Mouse (Mus musculus): ENCODE measurements at regions not wholly inside any gene's neighbourhood (a gene's known extent, or its start where the extent isn't known, plus 50 kb on each side); places are given as distances from the start of the nearest gene placed in this dataset.

GRCm38 (mm10) chr15:68754834-68755233 lies 2254.1 kb upstream of the Lrrc6 start:
- Histone ChIP-seq H3K4me2 (ENCODE audit: insufficient read depth, low read depth, poor library complexity, severe bottlenecking) (no peak overlapping the region), H3K79me2 (replicated peaks; ENCODE audit: control insufficient read depth, extremely low read depth, insufficient read depth, poor library complexity, severe bottlenecking) (no peaks in the 10 kb centered on the region), H3K4me1 (ENCODE audit: control insufficient read depth in 1 of 2, insufficient read depth in 2 of 2) (no peaks in the 10 kb centered on the region), H3K36me3 (replicated peaks in 1 of 2; ENCODE audit: control insufficient read depth in 1 of 2, insufficient read depth in 1 of 2, low read length in 1 of 2) (no peaks in the 10 kb centered on the region), H3K9ac (ENCODE audit: insufficient read depth, low read depth) (no peak overlapping the region), H3K9me3 (replicated peaks; ENCODE audit: low read length) (peaks cover 65% of the 10 kb centered on the region), H3K4me3 (replicated peaks in 1 of 3; ENCODE audit: low read depth in 2 of 3, low read length in 2 of 3, poor library complexity in 1 of 3) (no peak overlapping the region), H3K27me3 (replicated peaks) (no peaks in the 10 kb centered on the region), H3K27ac (ENCODE audit: insufficient read depth, low read depth) (no peak overlapping the region)
- DNase-seq (ENCODE audit: extremely low read depth): no peak
- no peak for TF ChIP-seq JUN (IDR thresholded peaks at IDR 0.05; ENCODE audit: insufficient read depth, low read depth, low read length)
- TF ChIP-seq UBTF (IDR thresholded peaks at IDR 0.05; ENCODE audit: low read depth, low read length): no peak
- no peak for TF ChIP-seq ZNF384 (IDR thresholded peaks at IDR 0.05; ENCODE audit: low read depth, low read length)
- TF ChIP-seq TBP (conservative IDR thresholded peaks at IDR 0.05; ENCODE audit: low read depth, low read length): no peak
- TF ChIP-seq BHLHE40 (IDR thresholded peaks at IDR 0.05; ENCODE audit: low read depth, low read length): no peak
- TF ChIP-seq POLR2AphosphoS2 (IDR thresholded peaks at IDR 0.05; ENCODE audit: low read depth, low read length): no peak
- TF ChIP-seq EP300 (IDR thresholded peaks at IDR 0.05; ENCODE audit: low read length): no peak
- TF ChIP-seq MAZ (IDR thresholded peaks at IDR 0.05; ENCODE audit: low read depth, low read length): no peak
- in situ Hi-C loops (cut with MboI; ENCODE audit: low pct_ligation_motif_present, low pct_unique_long_range_greater_than_20kb, low sequenced_read_pairs) (no loop called here), dilution Hi-C loops (cut with MboI; ENCODE audit: extremely low pct_ligation_motif_present, extremely low pct_unique_long_range_greater_than_20kb, low sequenced_read_pairs) (no loop called here)

GRCm38 (mm10) chr15:68739344-68739743 lies 2238.6 kb upstream of the Lrrc6 start:
- no peaks in the 10 kb centered on the region for H3K27me3 ChIP-seq (replicated peaks)
- no peak overlapping the region for H3K4me2 ChIP-seq (ENCODE audit: insufficient read depth, low read depth, poor library complexity, severe bottlenecking)
- no peak for TF ChIP-seq ZMIZ1 (IDR thresholded peaks at IDR 0.05; ENCODE audit: low read depth, low read length)
- no peak for TF ChIP-seq MEF2A (IDR thresholded peaks at IDR 0.05; ENCODE audit: borderline replicate concordance, low read depth, low read length)
- TF ChIP-seq SMC3 (IDR thresholded peaks at IDR 0.05; ENCODE audit: low read depth, low read length): no peak
- no peak for TF ChIP-seq MYC (IDR thresholded peaks at IDR 0.05; ENCODE audit: low read depth, low read length)
- TF ChIP-seq POLR2AphosphoS2 (IDR thresholded peaks at IDR 0.05; ENCODE audit: low read depth, low read length): no peak
- TF ChIP-seq MAZ (IDR thresholded peaks at IDR 0.05; ENCODE audit: low read depth, low read length): no peak
- no peak for TF ChIP-seq JUN (IDR thresholded peaks at IDR 0.05; ENCODE audit: insufficient read depth, low read depth, low read length)
- TF ChIP-seq CHD2 (IDR thresholded peaks at IDR 0.05; ENCODE audit: low read length): no peak
- no peak for TF ChIP-seq ETS1 (conservative IDR thresholded peaks at IDR 0.05; ENCODE audit: low read depth, low read length)
- TF ChIP-seq PAX5 (IDR thresholded peaks at IDR 0.05; ENCODE audit: low read length): no peak
- TF ChIP-seq CTCF (conservative IDR thresholded peaks at IDR 0.05 in 1 of 2, IDR thresholded peaks at IDR 0.05 in 1 of 2; ENCODE audit: low read depth in 2 of 2, low read length in 2 of 2): no peak
- no peak for TF ChIP-seq NELFE (IDR thresholded peaks at IDR 0.05; ENCODE audit: low read depth, low read length)
- no peak for TF ChIP-seq USF2 (conservative IDR thresholded peaks at IDR 0.05; ENCODE audit: low read depth, low read length)
- dilution Hi-C loops (cut with MboI; ENCODE audit: extremely low pct_ligation_motif_present, extremely low pct_unique_long_range_greater_than_20kb, low sequenced_read_pairs) (no loop called here), in situ Hi-C loops (cut with MboI; ENCODE audit: low pct_ligation_motif_present, low pct_unique_long_range_greater_than_20kb, low sequenced_read_pairs) (no loop called here)
- H3K9ac ChIP-seq (ENCODE audit: insufficient read depth, low read depth): no peak overlapping the region
- no peak overlapping the region for H3K4me3 ChIP-seq (replicated peaks in 1 of 3; ENCODE audit: low read depth in 2 of 3, low read length in 2 of 3, poor library complexity in 1 of 3)
- no peaks in the 10 kb centered on the region for H3K4me1 ChIP-seq (ENCODE audit: control insufficient read depth in 1 of 2, insufficient read depth in 2 of 2)
- H3K79me2 ChIP-seq (replicated peaks; ENCODE audit: control insufficient read depth, extremely low read depth, insufficient read depth, poor library complexity, severe bottlenecking): no peaks in the 10 kb centered on the region
- no peaks in the 10 kb centered on the region for H3K36me3 ChIP-seq (replicated peaks in 1 of 2; ENCODE audit: control insufficient read depth in 1 of 2, insufficient read depth in 1 of 2, low read length in 1 of 2)
- DNase-seq (ENCODE audit: extremely low read depth): no peak
- H3K9me3 ChIP-seq (replicated peaks; ENCODE audit: low read length): peaks cover 64% of the 10 kb centered on the region
- no peak overlapping the region for H3K27ac ChIP-seq (ENCODE audit: insufficient read depth, low read depth)

Data from CH12.LX (cell line).